Mouse (Mus musculus): ENCODE results near the gene Slc30a6. TPM values are rescaled to one million over a fixed set of nuclear protein-coding genes. Genes with fewer than 3 reads are reported as not detected.

Slc30a6 gene
- total RNA-seq (2014; rRNA removed) (22.7 and 23.6 TPM in 2 replicates), polyA plus RNA-seq (2012; rRNA removed) (13.5 and 14.4 TPM in 2 replicates)

GRCm38 (mm10) chr17:74395383-74396065 lies at the start of gene Slc30a6:
TSS of gene Slc30a6 (plus strand) at chr17:74395608.
- Histone ChIP-seq H3K4me3 (ENCODE audit: insufficient read depth, low read depth, low read length) (peak within 1 kb of the TSS; percentile 73), H3K79me2 (ENCODE audit: control insufficient read depth, insufficient read depth, low read length) (no peaks in the 10 kb centered on the region; the same call in 1 of the 2 replicates), H3K4me1 (ENCODE audit: control insufficient read depth, insufficient read depth, low read length) (peaks cover 7% of the 10 kb centered on the region), H3K9ac (ENCODE audit: low read depth, low read length) (peak within 1 kb of the TSS; percentile 80), H3K36me3 (ENCODE audit: control insufficient read depth, insufficient read depth, low read length) (no peaks in the 10 kb centered on the region), H3K27ac (replicated peaks; ENCODE audit: insufficient read depth, low read depth, low read length) (peak within 1 kb of the TSS; percentile 83), H3K27me3 (ENCODE audit: control insufficient read depth, insufficient read depth, low read length) (no peaks in the 10 kb centered on the region)
- under 1% methylated on average over 41 of the region's 41 CpGs for WGBS
- peak; percentile 89 for TF ChIP-seq POLR2A (IDR thresholded peaks at IDR 0.05; ENCODE audit: extremely low read depth, insufficient read depth, low read length)
- no peak for TF ChIP-seq CTCF (IDR thresholded peaks at IDR 0.05; ENCODE audit: low read depth, low read length)
- peak; percentile 87 for DNase-seq (ENCODE audit: extremely low read depth, low read depth, low spot score)

DNA sequence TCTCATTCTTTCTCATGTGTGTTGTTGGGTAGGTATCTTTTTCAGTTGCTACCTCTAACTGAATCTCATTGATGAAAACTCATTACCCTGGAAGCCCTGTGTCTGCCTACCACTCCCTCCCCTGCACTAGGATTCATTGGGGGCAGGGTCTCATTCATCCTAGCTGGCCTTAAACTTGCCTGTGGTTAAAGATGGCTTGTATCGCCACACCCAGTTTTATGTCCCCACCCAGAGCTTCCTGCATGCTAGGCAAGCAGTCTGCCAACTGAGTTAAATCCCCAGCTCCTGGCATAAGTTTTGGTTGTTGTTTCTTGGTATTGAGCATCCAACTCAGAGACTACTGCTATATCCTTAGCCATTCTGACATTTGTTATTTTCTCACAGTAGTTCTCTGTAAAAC lies 31.8 kb upstream of the Slc30a6 start:
- H3K27me3 ChIP-seq (ENCODE audit: control insufficient read depth, insufficient read depth, low read length) = no peaks in the 10 kb centered on the region
- no peak overlapping the region for H3K27ac ChIP-seq (replicated peaks; ENCODE audit: insufficient read depth, low read depth, low read length)
- H3K4me3 ChIP-seq (ENCODE audit: insufficient read depth, low read depth, low read length) = no peak overlapping the region
- H3K9ac ChIP-seq (ENCODE audit: low read depth, low read length) = no peak overlapping the region
- whole genome bisulfite sequencing = 91% methylated on average over 1 of the region's 1 CpGs
- DNase-seq (ENCODE audit: extremely low read depth, low read depth, low spot score) = no peak
- no peaks in the 10 kb centered on the region for H3K79me2 ChIP-seq (ENCODE audit: control insufficient read depth, insufficient read depth, low read length)
- H3K36me3 ChIP-seq (ENCODE audit: control insufficient read depth, insufficient read depth, low read length) = peaks cover 33% of the 10 kb centered on the region
- TF ChIP-seq CTCF (IDR thresholded peaks at IDR 0.05; ENCODE audit: low read depth, low read length) (no peak), POLR2A (IDR thresholded peaks at IDR 0.05; ENCODE audit: extremely low read depth, insufficient read depth, low read length) (no peak)
- H3K4me1 ChIP-seq (ENCODE audit: control insufficient read depth, insufficient read depth, low read length) = no peaks in the 10 kb centered on the region

GRCm38 (mm10) chr17:74376916-74377315 lies 18.5 kb upstream of the Slc30a6 start:
- Histone ChIP-seq H3K27ac (replicated peaks; ENCODE audit: insufficient read depth, low read depth, low read length) (no peak overlapping the region), H3K4me1 (ENCODE audit: control insufficient read depth, insufficient read depth, low read length) (no peaks in the 10 kb centered on the region), H3K27me3 (ENCODE audit: control insufficient read depth, insufficient read depth, low read length) (no peaks in the 10 kb centered on the region), H3K36me3 (ENCODE audit: control insufficient read depth, insufficient read depth, low read length) (peaks cover 53% of the 10 kb centered on the region), H3K79me2 (ENCODE audit: control insufficient read depth, insufficient read depth, low read length) (no peaks in the 10 kb centered on the region), H3K4me3 (ENCODE audit: insufficient read depth, low read depth, low read length) (no peak overlapping the region), H3K9ac (ENCODE audit: low read depth, low read length) (no peak overlapping the region)
- 73% methylated on average over 1 of the region's 1 CpGs for WGBS
- DNase-seq (ENCODE audit: extremely low read depth, low read depth, low spot score) = no peak
- TF ChIP-seq POLR2A (IDR thresholded peaks at IDR 0.05; ENCODE audit: extremely low read depth, insufficient read depth, low read length) = no peak
- no peak for TF ChIP-seq CTCF (IDR thresholded peaks at IDR 0.05; ENCODE audit: low read depth, low read length)

DNA sequence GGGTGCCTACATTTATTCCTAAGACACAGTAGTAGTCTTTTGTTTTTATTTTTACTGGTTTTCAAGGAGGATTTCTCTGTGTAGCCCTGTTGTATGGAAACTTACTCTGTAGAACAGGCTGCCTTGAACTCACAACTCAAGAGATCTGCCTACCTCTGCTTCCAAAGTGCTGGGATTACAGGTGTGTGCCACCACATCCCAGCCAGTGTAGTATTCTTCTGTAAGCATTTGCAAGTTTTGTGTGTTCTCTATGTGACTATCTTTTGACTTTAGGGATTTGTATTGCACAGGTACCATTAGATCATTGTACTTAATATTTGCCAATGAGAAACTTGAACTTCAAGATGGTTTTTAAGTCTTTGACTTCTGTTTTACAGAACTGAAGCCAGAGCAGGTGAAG lies 8.8 kb upstream of the Slc30a6 start:
- H3K36me3 ChIP-seq (ENCODE audit: control insufficient read depth, insufficient read depth, low read length) = peaks cover 41% of the 10 kb centered on the region
- H3K27me3 ChIP-seq (ENCODE audit: control insufficient read depth, insufficient read depth, low read length) = no peaks in the 10 kb centered on the region
- no peak for TF ChIP-seq CTCF (IDR thresholded peaks at IDR 0.05; ENCODE audit: low read depth, low read length)
- no peak for TF ChIP-seq POLR2A (IDR thresholded peaks at IDR 0.05; ENCODE audit: extremely low read depth, insufficient read depth, low read length)
- H3K9ac ChIP-seq (ENCODE audit: low read depth, low read length) = no peak overlapping the region
- no peak overlapping the region for H3K27ac ChIP-seq (replicated peaks; ENCODE audit: insufficient read depth, low read depth, low read length)
- H3K79me2 ChIP-seq (ENCODE audit: control insufficient read depth, insufficient read depth, low read length) = no peaks in the 10 kb centered on the region
- no peaks in the 10 kb centered on the region for H3K4me1 ChIP-seq (ENCODE audit: control insufficient read depth, insufficient read depth, low read length)
- H3K4me3 ChIP-seq (ENCODE audit: insufficient read depth, low read depth, low read length) = no peak overlapping the region
- DNase-seq (ENCODE audit: extremely low read depth, low read depth, low spot score) = no peak

DNA sequence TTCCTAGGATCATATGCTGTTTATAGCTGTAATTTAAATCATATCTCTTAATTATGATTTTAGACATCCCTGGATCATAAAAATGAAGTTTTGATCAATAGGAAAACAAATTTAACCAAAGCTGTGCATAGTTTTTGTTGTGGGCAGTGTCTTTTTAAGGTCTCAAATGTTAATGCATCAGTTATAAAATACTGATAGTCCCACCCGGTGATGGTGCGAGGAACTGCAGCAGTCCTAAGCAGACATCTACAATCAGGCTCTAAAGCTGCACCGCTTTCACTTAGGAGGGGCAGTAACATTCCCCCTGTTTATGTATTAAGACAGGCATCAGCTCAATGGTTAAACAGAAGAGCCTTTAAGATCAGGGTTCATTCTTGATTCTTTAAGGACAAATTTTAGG lies 5.6 kb upstream of the Slc30a6 start:
- peaks cover 19% of the 10 kb centered on the region for H3K36me3 ChIP-seq (ENCODE audit: control insufficient read depth, insufficient read depth, low read length)
- no peak overlapping the region for H3K9ac ChIP-seq (ENCODE audit: low read depth, low read length)
- no peaks in the 10 kb centered on the region for H3K79me2 ChIP-seq (ENCODE audit: control insufficient read depth, insufficient read depth, low read length)
- no peak overlapping the region for H3K27ac ChIP-seq (replicated peaks; ENCODE audit: insufficient read depth, low read depth, low read length)
- 87% methylated on average over 3 of the region's 3 CpGs for WGBS
- no peak overlapping the region for H3K4me3 ChIP-seq (ENCODE audit: insufficient read depth, low read depth, low read length)
- no peaks in the 10 kb centered on the region for H3K27me3 ChIP-seq (ENCODE audit: control insufficient read depth, insufficient read depth, low read length)
- no peak for TF ChIP-seq CTCF (IDR thresholded peaks at IDR 0.05; ENCODE audit: low read depth, low read length)
- TF ChIP-seq POLR2A (IDR thresholded peaks at IDR 0.05; ENCODE audit: extremely low read depth, insufficient read depth, low read length) = no peak
- H3K4me1 ChIP-seq (ENCODE audit: control insufficient read depth, insufficient read depth, low read length) = peaks cover 1% of the 10 kb centered on the region; the same call in 1 of the 2 replicates
- DNase-seq (ENCODE audit: extremely low read depth, low read depth, low spot score) = no peak

- WGBS = 87% methylated on average over 2 of the region's 2 CpGs
- no peak overlapping the region for H3K27ac ChIP-seq (replicated peaks; ENCODE audit: insufficient read depth, low read depth, low read length)
These were observed 1.0 kb upstream of the Slc30a6 start for GRCm38 (mm10) chr17:74394381-74394780.

More at GRCm38 (mm10) chr17:74394381-74394780, 1.0 kb upstream of the Slc30a6 start:
- TF ChIP-seq CTCF (IDR thresholded peaks at IDR 0.05; ENCODE audit: low read depth, low read length) (no peak), POLR2A (IDR thresholded peaks at IDR 0.05; ENCODE audit: extremely low read depth, insufficient read depth, low read length) (no peak)
- Histone ChIP-seq H3K9ac (ENCODE audit: low read depth, low read length) (no peak overlapping the region), H3K4me1 (ENCODE audit: control insufficient read depth, insufficient read depth, low read length) (peaks cover 7% of the 10 kb centered on the region), H3K27me3 (ENCODE audit: control insufficient read depth, insufficient read depth, low read length) (no peaks in the 10 kb centered on the region), H3K79me2 (ENCODE audit: control insufficient read depth, insufficient read depth, low read length) (no peaks in the 10 kb centered on the region; the same call in 1 of the 2 replicates), H3K4me3 (ENCODE audit: insufficient read depth, low read depth, low read length) (no peak overlapping the region), H3K36me3 (ENCODE audit: control insufficient read depth, insufficient read depth, low read length) (no peaks in the 10 kb centered on the region)
- no peak for DNase-seq (ENCODE audit: extremely low read depth, low read depth, low spot score)

Measured in liver, adult 2 months (tissue).